Mouse (Mus musculus) midbrain, embryonic 11.5 days (tissue): ENCODE measurements around the gene Tmem86a. TPM values are rescaled to one million over a fixed set of nuclear protein-coding genes. Genes with fewer than 3 reads are reported as not detected.
A peak's percentile ranks its signal among the peaks of the same experiment; 100 is the strongest.

Experiments
- ATAC-seq: fragments of 200-750 bp; cut with Nextera tagmentation; 2 replicates; pipeline ENCODE4 v1.8.0; 2017; ENCODE audit warnings: moderate TSS enrichment, moderate library complexity; ENCODE audit not compliant: low FRiP score
- DNase-seq: peaks from one replicate; pipeline ENCODE4 v3.0.0; 2015; ENCODE audit warnings: low spot score; ENCODE audit errors: missing footprints
- H3K27ac ChIP-seq: fragments of 300-500 bp; sonication (generic); 2 replicates; pipeline ENCODE4 v1.5.1; 2014; ENCODE audit warnings: low read depth, low read length
- H3K27me3 ChIP-seq: fragments of 300-500 bp; sonication (generic); 2 replicates; pipeline ENCODE4 v1.6.1; 2014; ENCODE audit warnings: mild to moderate bottlenecking, low read length, moderate library complexity, mixed read lengths; ENCODE audit not compliant: control insufficient read depth, insufficient read depth
- H3K36me3 ChIP-seq: fragments of 300-500 bp; sonication (generic); 2 replicates; pipeline ENCODE4 v1.6.1; 2014; ENCODE audit warnings: mild to moderate bottlenecking, low read length, moderate library complexity, mixed read lengths; ENCODE audit not compliant: control insufficient read depth, insufficient read depth
- H3K4me1 ChIP-seq: fragments of 300-500 bp; sonication (generic); 2 replicates; pipeline ENCODE4 v1.6.1; 2014; ENCODE audit warnings: low read length; ENCODE audit not compliant: control insufficient read depth, insufficient read depth
- H3K4me2 ChIP-seq: fragments of 300-500 bp; sonication (generic); 2 replicates; pipeline ENCODE4 v1.6.1; 2014; ENCODE audit warnings: mild to moderate bottlenecking, moderate library complexity
- H3K4me3 ChIP-seq: fragments of 300-500 bp; sonication (generic); 2 replicates; pipeline ENCODE4 v1.5.1; 2014; ENCODE audit warnings: low read depth, low read length
- H3K9ac ChIP-seq: fragments of 300-500 bp; sonication (generic); 2 replicates; pipeline ENCODE4 v1.6.1; 2014; ENCODE audit warnings: low read length
- H3K9me3 ChIP-seq: fragments of 300-500 bp; sonication (generic); 2 replicates; pipeline ENCODE4 v1.6.1; 2016; ENCODE audit warnings: low read length; ENCODE audit not compliant: control insufficient read depth
- WGBS: fragments of 180-500 bp; shearing (Covaris S2); extraction: QIAGEN DNeasy Blood & Tissue Kit; methylation state at CpG from one replicate; pipeline ENCODE4 v1.1.7; 2014; 5-methylcytosine and 5-hydroxymethylcytosine counted together
- polyA plus RNA-seq: library from polyadenylated mRNA; unstranded; fragments of >200 nt; fragmentation: Nextera tagmentation; extraction: Ambion mirVana; gene quantifications from 2 replicates; pipeline ENCODE4 v1.2.1, GENCODE M21; 2014

Gene Tmem86a
- polyA plus RNA-seq, 1 experiment from 2014 or later, result 9.7 TPM

DNA sequence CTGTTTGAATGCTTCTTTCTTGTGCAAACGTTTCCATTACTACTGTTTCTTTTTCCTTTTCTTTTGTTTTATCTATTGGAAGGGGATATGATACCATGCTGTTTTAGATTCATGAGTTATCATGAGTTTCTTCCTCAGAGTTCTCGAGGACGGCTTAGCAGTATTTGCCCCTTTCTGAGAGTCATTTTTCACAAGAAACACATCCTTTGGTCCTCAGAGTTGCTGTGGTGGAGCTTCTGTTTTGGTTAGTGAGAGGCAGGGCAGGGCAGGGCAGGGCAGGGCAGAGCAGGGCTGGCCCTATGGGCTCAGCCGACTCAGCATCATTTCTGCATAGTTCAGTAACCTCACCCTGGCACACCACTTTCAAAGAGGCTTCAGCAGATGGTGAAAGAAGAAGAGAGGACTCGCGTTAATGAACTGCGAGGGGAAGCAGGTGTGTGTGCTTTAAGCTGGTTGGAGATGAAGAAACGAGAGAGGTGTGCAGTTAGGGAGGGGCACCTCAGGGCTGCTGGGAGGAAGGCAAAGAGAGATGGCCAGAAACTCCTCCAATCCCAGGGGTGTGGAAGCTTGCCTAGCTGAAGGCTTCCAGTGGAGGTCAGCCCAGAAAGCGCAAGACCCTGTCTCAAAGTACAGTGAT lies 37.2 kb upstream of the Tmem86a start:
- no peaks in the 10 kb centered on the region for H3K27me3 ChIP-seq
- WGBS, result 56% methylated on average over 9 of the region's 9 CpGs
- no peak overlapping the region for H3K4me3 ChIP-seq
- H3K4me2 ChIP-seq, result no peak overlapping the region
- H3K27ac ChIP-seq, result no peak overlapping the region
- H3K4me1 ChIP-seq, result peaks cover 10% of the 10 kb centered on the region
- no peaks in the 10 kb centered on the region for H3K9me3 ChIP-seq
- no peak overlapping the region for H3K9ac ChIP-seq
- DNase-seq (no peak), ATAC-seq (no peak)
- H3K36me3 ChIP-seq, result no peaks in the 10 kb centered on the region

DNA sequence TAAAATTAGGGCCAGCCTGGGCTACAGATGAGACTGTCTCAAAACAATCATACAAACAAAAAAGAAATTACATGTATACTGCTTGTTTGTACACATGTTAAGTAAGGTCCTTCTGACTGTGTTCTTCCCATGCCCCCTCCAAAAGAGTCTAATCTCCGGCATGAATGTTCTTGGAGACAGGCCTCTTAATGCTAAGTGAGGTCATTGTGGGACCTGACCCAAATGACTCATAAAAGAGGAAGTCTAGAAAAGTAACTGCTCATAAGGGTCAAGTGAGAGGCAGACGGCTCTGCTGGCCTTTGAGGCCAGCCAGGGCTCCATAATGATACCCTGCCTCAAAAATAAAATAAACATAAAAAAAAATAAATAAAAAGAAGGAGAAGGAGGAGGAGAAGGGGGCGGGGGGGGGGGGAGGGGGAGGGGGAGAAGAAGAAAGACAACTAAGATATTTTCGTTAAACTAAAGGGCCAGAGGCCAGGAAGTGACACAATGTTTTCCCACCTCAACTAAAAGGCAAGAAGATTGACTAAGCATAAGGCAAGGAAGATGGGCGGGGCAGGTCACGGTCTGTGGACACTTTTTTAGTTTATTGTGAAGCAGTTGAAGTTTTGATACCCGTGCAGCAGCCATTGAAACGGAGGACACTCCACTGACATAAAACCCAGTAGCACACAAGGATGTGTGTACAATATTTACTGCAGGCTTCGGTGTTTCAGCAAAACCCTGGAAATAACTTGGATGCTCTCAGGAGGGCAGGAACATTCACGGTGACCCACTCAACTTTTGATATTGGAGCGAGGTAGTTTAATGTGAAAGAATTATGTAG lies 35.6 kb upstream of the Tmem86a start:
- Histone ChIP-seq H3K9ac (no peak overlapping the region), H3K27me3 (no peaks in the 10 kb centered on the region), H3K4me1 (0 out of 2 replicates have a peak, but pooled peaks cover 6% of the 10 kb centered on the region), H3K4me2 (no peak overlapping the region), H3K27ac (no peak overlapping the region), H3K36me3 (no peaks in the 10 kb centered on the region), H3K9me3 (no peaks in the 10 kb centered on the region), H3K4me3 (no peak overlapping the region)
- DNase-seq (no peak), ATAC-seq (no peak)
- WGBS, result 49% methylated on average over 10 of the region's 11 CpGs

DNA sequence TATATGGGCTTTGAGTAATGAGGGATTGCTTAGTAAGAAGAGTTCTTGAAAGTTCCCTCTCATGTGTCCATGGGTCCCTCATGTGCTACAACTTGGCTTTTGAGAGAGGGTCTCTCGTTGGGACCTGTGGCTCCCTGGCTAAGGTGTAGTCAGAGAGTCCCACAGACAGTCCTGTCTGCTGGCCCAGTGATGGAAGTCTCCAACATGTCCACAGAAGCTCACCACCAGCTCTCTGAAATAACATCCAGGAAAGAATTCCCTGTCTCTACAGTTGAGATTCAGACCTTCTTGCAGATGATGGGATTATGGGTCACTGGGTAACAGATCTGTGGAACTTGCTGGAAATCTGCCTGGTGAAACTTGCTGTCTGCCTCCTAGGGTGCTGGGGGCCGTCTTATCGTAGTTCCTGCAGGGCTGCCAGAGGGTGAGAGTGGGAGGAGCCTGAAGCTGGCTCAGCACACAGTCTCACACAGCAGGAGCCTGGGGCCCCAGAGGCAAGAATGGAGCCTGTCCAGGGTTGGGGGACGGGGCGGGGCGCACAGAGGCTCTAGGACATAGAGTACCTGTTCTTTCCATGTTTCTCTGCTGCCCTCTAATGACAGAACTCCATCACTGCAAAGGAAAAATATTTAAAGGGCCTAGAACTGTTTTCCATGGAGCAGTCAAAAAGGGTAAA lies 34.9 kb upstream of the Tmem86a start:
- DNase-seq (peak; percentile 96), ATAC-seq (peak; percentile 96)
- no peak overlapping the region for H3K27ac ChIP-seq
- WGBS, result 11% methylated on average over 6 of the region's 6 CpGs
- no peaks in the 10 kb centered on the region for H3K27me3 ChIP-seq
- no peaks in the 10 kb centered on the region for H3K36me3 ChIP-seq
- H3K9me3 ChIP-seq, result no peaks in the 10 kb centered on the region
- H3K4me3 ChIP-seq, result no peak overlapping the region
- peak overlapping the region; percentile 34; the same call in 1 of the 2 replicates for H3K4me2 ChIP-seq
- H3K4me1 ChIP-seq, result 0 out of 2 replicates have a peak, but pooled peaks cover 6% of the 10 kb centered on the region
- 0 out of 2 replicates have a peak overlapping the region, but pooled peaks have one; percentile 28 for H3K9ac ChIP-seq

DNA sequence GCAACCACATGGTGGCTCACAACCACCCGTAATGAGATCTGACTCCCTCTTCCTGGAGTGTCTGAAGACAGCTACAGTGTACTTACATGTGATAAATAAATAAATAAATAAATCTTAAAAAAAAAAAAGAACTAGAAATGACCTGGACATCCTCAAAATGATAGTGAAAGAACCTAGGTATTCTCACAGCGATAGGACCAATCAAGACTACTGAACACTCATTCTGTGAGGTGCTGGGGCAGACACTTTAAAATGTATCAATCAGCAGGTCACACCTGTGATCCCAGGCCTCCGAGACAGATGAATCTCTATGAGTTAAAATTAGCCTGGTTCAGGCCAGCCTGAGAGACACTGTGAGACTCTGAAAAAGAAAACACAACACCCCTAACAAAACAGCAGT lies 33.8 kb upstream of the Tmem86a start:
- no peaks in the 10 kb centered on the region for H3K9me3 ChIP-seq
- 0 out of 2 replicates have a peak, but pooled peaks cover 6% of the 10 kb centered on the region for H3K4me1 ChIP-seq
- no peaks in the 10 kb centered on the region for H3K36me3 ChIP-seq
- no peak overlapping the region for H3K4me2 ChIP-seq
- no peak overlapping the region for H3K9ac ChIP-seq
- no peak overlapping the region for H3K4me3 ChIP-seq
- no peak overlapping the region for H3K27ac ChIP-seq
- H3K27me3 ChIP-seq, result no peaks in the 10 kb centered on the region
- WGBS, result 84% methylated on average over 3 of the region's 3 CpGs
- DNase-seq (no peak), ATAC-seq (no peak)

DNA sequence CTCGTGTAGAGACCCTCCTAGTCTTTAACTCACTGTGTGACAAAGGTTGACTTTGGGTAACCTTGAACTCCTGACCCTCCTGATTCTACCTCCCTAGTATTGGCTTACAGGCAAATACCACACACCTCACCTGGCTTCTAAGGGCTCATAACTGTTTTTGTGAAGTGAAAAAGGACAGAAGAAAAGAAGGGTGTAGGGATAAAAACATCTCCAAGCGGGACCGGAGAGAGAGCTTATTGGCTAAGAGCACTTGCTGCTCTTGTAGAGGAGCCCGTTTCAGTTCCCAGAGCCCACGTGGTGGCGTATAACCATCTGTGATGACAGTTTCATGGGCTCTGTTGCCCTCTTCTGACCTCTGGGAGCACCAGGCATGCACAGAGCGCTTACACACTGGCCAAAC lies 33.3 kb upstream of the Tmem86a start:
- H3K36me3 ChIP-seq, result no peaks in the 10 kb centered on the region
- H3K4me2 ChIP-seq, result no peak overlapping the region
- DNase-seq (no peak), ATAC-seq (no peak)
- 77% methylated on average over 7 of the region's 7 CpGs for WGBS
- no peaks in the 10 kb centered on the region for H3K27me3 ChIP-seq
- H3K9ac ChIP-seq, result no peak overlapping the region
- 0 out of 2 replicates have a peak, but pooled peaks cover 6% of the 10 kb centered on the region for H3K4me1 ChIP-seq
- no peaks in the 10 kb centered on the region for H3K9me3 ChIP-seq
- H3K27ac ChIP-seq, result no peak overlapping the region
- H3K4me3 ChIP-seq, result no peak overlapping the region

DNA sequence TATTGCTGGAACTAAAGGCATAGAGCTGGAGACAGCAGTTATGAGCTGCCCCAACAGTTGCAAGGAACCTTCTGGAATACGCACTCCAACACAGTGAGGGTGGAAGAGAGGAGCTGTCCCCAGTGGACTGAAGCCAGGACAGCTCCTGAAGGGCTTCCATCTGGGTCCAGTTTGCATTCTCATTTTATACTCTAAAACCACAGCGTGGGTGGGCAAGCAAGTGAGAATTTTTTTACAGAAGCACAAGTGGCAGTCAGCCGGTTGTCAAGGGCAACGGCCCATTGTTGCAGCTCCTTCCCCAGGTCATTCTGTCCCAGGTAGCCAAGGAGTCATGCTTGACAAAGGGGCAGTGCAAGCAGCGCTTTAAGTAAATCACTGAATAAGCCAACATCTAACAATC lies 30.8 kb upstream of the Tmem86a start:
- no peak for DNase-seq
- ATAC-seq, result no peak
- WGBS, result 59% methylated on average over 5 of the region's 5 CpGs
- Histone ChIP-seq H3K9ac (no peak overlapping the region), H3K4me2 (no peak overlapping the region), H3K4me1 (0 out of 2 replicates have a peak, but pooled peaks cover 6% of the 10 kb centered on the region), H3K27me3 (no peaks in the 10 kb centered on the region), H3K4me3 (no peak overlapping the region), H3K27ac (no peak overlapping the region), H3K36me3 (no peaks in the 10 kb centered on the region), H3K9me3 (no peaks in the 10 kb centered on the region)

DNA sequence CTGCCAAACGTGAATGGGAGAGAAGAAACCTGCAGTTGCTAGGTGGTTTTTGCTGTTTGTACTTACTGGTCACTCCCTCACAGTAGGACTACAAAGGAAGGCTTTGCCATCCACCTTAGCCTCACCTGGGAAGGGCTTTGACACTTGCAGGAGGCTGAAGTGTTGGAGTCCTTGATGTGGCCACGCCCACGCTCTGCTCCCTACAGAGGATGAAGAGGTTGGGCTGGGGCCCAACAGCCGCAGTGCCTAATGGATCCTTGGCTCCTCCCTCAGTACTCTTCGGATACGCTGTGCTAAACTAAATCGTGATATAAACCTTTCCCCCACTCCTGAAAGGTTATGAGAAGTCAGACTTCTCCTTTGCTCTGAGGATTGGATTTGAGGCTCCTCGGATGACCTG lies 29.4 kb upstream of the Tmem86a start:
- 15% methylated on average over 8 of the region's 8 CpGs for WGBS
- H3K36me3 ChIP-seq, result no peaks in the 10 kb centered on the region
- H3K9ac ChIP-seq, result no peak overlapping the region
- DNase-seq (no peak), ATAC-seq (no peak)
- H3K4me1 ChIP-seq, result no peaks in the 10 kb centered on the region
- no peak overlapping the region for H3K4me2 ChIP-seq
- H3K9me3 ChIP-seq, result no peaks in the 10 kb centered on the region
- no peak overlapping the region for H3K27ac ChIP-seq
- H3K27me3 ChIP-seq, result no peaks in the 10 kb centered on the region
- no peak overlapping the region for H3K4me3 ChIP-seq

DNA sequence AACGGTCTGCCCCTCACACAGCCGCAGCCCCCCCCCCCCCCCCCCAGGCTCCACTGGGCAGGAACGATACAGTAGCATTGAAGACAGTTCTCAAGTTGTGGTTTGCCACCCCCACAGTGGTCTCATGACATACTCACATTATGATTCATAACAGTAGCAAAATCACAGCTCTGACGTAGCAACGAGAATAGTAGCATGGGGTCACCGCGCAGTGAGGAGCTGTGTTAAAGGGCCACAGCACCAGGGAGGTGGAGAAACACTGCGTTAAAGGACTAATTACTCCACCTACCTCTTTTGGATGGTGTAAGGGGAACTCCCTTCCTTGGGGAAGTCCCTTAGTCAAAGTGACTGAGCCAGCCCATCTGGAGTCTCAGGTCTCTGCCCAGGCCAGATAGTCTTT lies 27.9 kb upstream of the Tmem86a start:
- no peaks in the 10 kb centered on the region for H3K4me1 ChIP-seq
- H3K36me3 ChIP-seq, result no peaks in the 10 kb centered on the region
- H3K4me2 ChIP-seq, result no peak overlapping the region
- DNase-seq (no peak), ATAC-seq (no peak)
- no peaks in the 10 kb centered on the region for H3K9me3 ChIP-seq
- H3K27ac ChIP-seq, result no peak overlapping the region
- no peak overlapping the region for H3K9ac ChIP-seq
- H3K4me3 ChIP-seq, result no peak overlapping the region
- 74% methylated on average over 8 of the region's 8 CpGs for WGBS
- H3K27me3 ChIP-seq, result no peaks in the 10 kb centered on the region

DNA sequence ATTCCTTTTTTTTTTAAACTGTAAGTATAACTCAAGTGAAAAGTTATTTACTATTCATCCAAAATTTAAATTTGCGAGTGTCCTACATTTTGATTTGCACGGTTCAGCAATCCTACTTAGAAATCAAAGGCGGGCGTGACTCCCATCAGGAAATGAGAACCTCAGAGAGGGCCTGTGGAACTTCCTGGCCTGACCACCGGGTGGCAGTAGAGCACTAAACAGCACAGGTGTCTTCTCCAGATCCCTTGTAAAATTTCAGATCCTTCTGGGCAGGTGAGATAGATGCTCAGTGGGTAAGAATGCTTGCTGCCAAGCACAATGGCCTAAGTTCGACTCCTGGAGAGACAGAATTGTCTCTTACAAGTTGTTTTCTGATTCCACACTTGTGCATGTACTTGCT lies 26.9 kb upstream of the Tmem86a start:
- Histone ChIP-seq H3K4me2 (no peak overlapping the region), H3K9ac (no peak overlapping the region), H3K27ac (no peak overlapping the region), H3K4me1 (no peaks in the 10 kb centered on the region), H3K36me3 (no peaks in the 10 kb centered on the region), H3K4me3 (no peak overlapping the region), H3K27me3 (no peaks in the 10 kb centered on the region), H3K9me3 (no peaks in the 10 kb centered on the region)
- peak; percentile 49 for ATAC-seq
- 14% methylated on average over 6 of the region's 6 CpGs for WGBS
- DNase-seq, result peak; percentile 97
